Comparison of ENCODE assay signal across 31 mouse cellular contexts in the genomic region with DNA sequence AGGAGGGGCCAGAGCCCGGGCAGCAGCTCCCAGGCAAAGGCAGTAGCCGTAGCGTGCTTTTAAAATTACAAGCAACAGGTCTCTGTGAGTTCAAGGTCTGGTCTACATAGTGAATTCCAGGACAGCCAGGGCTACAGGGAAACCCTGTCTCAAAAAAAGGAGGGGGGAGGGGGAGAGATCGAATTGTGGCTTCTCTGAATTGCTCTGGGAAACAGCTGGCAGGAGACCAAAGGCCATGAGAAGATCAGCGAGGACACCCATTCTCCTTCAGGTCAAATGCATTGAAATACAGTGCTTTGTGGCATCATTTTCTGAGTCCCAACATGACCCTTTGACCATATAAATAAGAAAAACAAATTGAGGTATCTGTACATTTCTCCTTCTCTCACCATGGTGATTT. TPM values are rescaled to one million over a fixed set of nuclear protein-coding genes. Genes with fewer than 3 reads are reported as not detected.
A peak's percentile ranks its signal among the peaks of the same experiment; 100 is the strongest.
DNase-seq lines count a peak whose midpoint lies in the region; ATAC-seq and TF ChIP-seq lines count a peak whose summit lies in the region.
"Had no signal": no experiment of that assay in that cellular context is flagged by ENCODE, and none has a peak within 500 bp of the region (broad histone marks: within the 10 kb centered on the region; RNA-seq: fewer than 3 reads in every experiment).

No protein-coding gene starts in this region.

- H3K27me3 ChIP-seq in kidney, adult 2 months (replicated peaks; ENCODE audit: control insufficient read depth, insufficient read depth, low read length), result no peaks in the 10 kb centered on the region
- no peaks in the 10 kb centered on the region for H3K27me3 ChIP-seq in kidney, embryonic 16.5 days (ENCODE audit: insufficient read depth, low read length)
- H3K27me3 ChIP-seq: CH12.LX; embryonic facial prominence, embryonic 15.5 days; heart, embryonic 12.5 days; heart, embryonic 15.5 days; intestine, embryonic 15.5 days; Patski had no signal

- H3K36me3 ChIP-seq in kidney, adult 2 months (ENCODE audit: control insufficient read depth, insufficient read depth, low read length), result no peaks in the 10 kb centered on the region
- H3K36me3 ChIP-seq in kidney, embryonic 16.5 days (ENCODE audit: insufficient read depth, low read length), result no peaks in the 10 kb centered on the region
- H3K36me3 ChIP-seq: embryonic facial prominence, embryonic 12.5 days; embryonic facial prominence, embryonic 15.5 days; G1E; heart, embryonic 12.5 days; heart, embryonic 15.5 days; hindbrain, embryonic 10.5 days; hindbrain, embryonic 13.5 days; intestine, embryonic 15.5 days had no signal

- 55% methylated on average over 5 of the region's 5 CpGs for WGBS in kidney, adult 2 months
- WGBS in kidney, embryonic 16.5 days, result 54% methylated on average over 5 of the region's 5 CpGs

- no peak for TF ChIP-seq CTCF in kidney, adult 2 months (conservative IDR thresholded peaks at IDR 0.05; ENCODE audit: insufficient read depth, insufficient read length, low read depth, low read length)

- no peak overlapping the region for H3K4me3 ChIP-seq in kidney, adult 2 months (ENCODE audit: insufficient read depth, low read depth, low read length)
- no peak overlapping the region for H3K4me3 ChIP-seq in kidney, embryonic 16.5 days (ENCODE audit: low read length)
- H3K4me3 ChIP-seq: embryonic facial prominence, embryonic 12.5 days; embryonic facial prominence, embryonic 15.5 days; heart, embryonic 12.5 days; heart, embryonic 15.5 days; hindbrain, embryonic 10.5 days; hindbrain, embryonic 13.5 days; intestine, embryonic 15.5 days had no signal

- H3K4me2 ChIP-seq in kidney, embryonic 16.5 days (replicated peaks; ENCODE audit: low read depth, low read length), result no peak overlapping the region
- H3K4me2 ChIP-seq: embryonic facial prominence, embryonic 12.5 days; embryonic facial prominence, embryonic 15.5 days; heart, embryonic 12.5 days; heart, embryonic 15.5 days; hindbrain, embryonic 13.5 days; intestine, embryonic 15.5 days had no signal

- no peaks in the 10 kb centered on the region for H3K4me1 ChIP-seq in kidney, adult 2 months (ENCODE audit: control insufficient read depth, insufficient read depth, low read length)
- H3K4me1 ChIP-seq in kidney, embryonic 16.5 days (ENCODE audit: insufficient read depth, low read length), result peaks cover 10% of the 10 kb centered on the region

- peak; percentile 38 for DNase-seq in kidney, adult 2 months
- DNase-seq in ovary, adult 18-20 months (ENCODE audit: low spot score), result peak; percentile 32
- no peak for DNase-seq in ovary, postnatal 10 days (ENCODE audit: low spot score)
- DNase-seq in adrenal gland, postnatal 10 days, result peak; percentile 55
- DNase-seq in adrenal gland, postnatal 36 days, result peak; percentile 49 to 66
- DNase-seq in urinary bladder, postnatal 25 days (ENCODE audit: low spot score), result no peak
- DNase-seq in thymus, postnatal 4 days, result no peak
- DNase-seq: B cell, adult 2 months; cerebellum, adult 18-20 months; cerebellum, adult 9-10 months; cerebellum, postnatal 25 days; forebrain, postnatal 0 days; gastrocnemius, postnatal 25 days; heart, adult 18-20 months; heart, postnatal 10 days; heart, postnatal 36 days had no signal

- no peaks in the 10 kb centered on the region for H3K9me3 ChIP-seq in kidney, embryonic 16.5 days (ENCODE audit: low read length)
- H3K9me3 ChIP-seq: embryonic facial prominence, embryonic 12.5 days; embryonic facial prominence, embryonic 15.5 days; G1E; heart, embryonic 12.5 days; heart, embryonic 15.5 days; hindbrain, embryonic 10.5 days; hindbrain, embryonic 13.5 days; intestine, embryonic 15.5 days had no signal

- H3K9ac ChIP-seq in kidney, embryonic 16.5 days (replicated peaks; ENCODE audit: low read length), result no peak overlapping the region
- H3K9ac ChIP-seq: embryonic facial prominence, embryonic 12.5 days; embryonic facial prominence, embryonic 15.5 days; forebrain, postnatal 0 days; heart, embryonic 12.5 days; heart, embryonic 15.5 days; hindbrain, embryonic 13.5 days; intestine, embryonic 15.5 days had no signal

- no peak for TF ChIP-seq POLR2A in kidney, adult 2 months (IDR thresholded peaks at IDR 0.05; ENCODE audit: low read depth, low read length)

- no peak for ATAC-seq in kidney, embryonic 16.5 days (ENCODE audit: low FRiP score, low TSS enrichment)
- ATAC-seq: forebrain, embryonic 14.5 days; forebrain, postnatal 0 days; hindbrain, embryonic 16.5 days; intestine, embryonic 15.5 days; Patski had no signal

- no peak overlapping the region for H3K27ac ChIP-seq in kidney, adult 2 months (ENCODE audit: insufficient read depth, low read depth, low read length)
- no peak overlapping the region for H3K27ac ChIP-seq in kidney, embryonic 16.5 days (ENCODE audit: low read length)
- H3K27ac ChIP-seq: embryonic facial prominence, embryonic 12.5 days; embryonic facial prominence, embryonic 15.5 days; heart, embryonic 15.5 days; hindbrain, embryonic 10.5 days; hindbrain, embryonic 13.5 days; intestine, embryonic 15.5 days had no signal

RNA-seq across cellular contexts. Expression of a gene that starts 2.9 kb away (rescaled TPM):
- polyA plus RNA-seq in kidney, adult 2 months (2012; rRNA removed), result 21.4 and 27.9 TPM in 2 replicates
- 59.4 and 75.7 TPM in 2 replicates for polyA plus RNA-seq in kidney, embryonic 16.5 days (2015; fragmentation: Nextera tagmentation; extraction: Ambion mirVana)
- 10 to 100 TPM; 48.6 to 49.5 TPM for total RNA-seq in adrenal gland, postnatal 10 days (2021)
- total RNA-seq in adrenal gland, postnatal 36 days (2021), result 10 to 100 TPM; 60.2 to 76.0 TPM
- total RNA-seq: CH12.LX, G1E had no signal
- polyA plus RNA-seq: G1E had no signal

RNA-seq across cellular contexts. Expression of a gene that starts 59.5 kb away (rescaled TPM):
- 0.14 and 0.22 TPM in 2 replicates for polyA plus RNA-seq in kidney, adult 2 months (2012; rRNA removed)
- 0.67 and 0.85 TPM in 2 replicates for polyA plus RNA-seq in kidney, embryonic 16.5 days (2015; fragmentation: Nextera tagmentation; extraction: Ambion mirVana)
- total RNA-seq in adrenal gland, postnatal 10 days (2021), result under 1 TPM in 1 of 2 experiments, not detected in 1; 0.12 TPM
- not detected for total RNA-seq in adrenal gland, postnatal 36 days (2021)
- total RNA-seq: CH12.LX; common myeloid progenitor, adult 5-6 weeks; gastrocnemius, adult 8-10 months; gastrocnemius, postnatal 25 days; heart, adult 18-20 months; heart, postnatal 10 days; heart, postnatal 36 days had no signal
- polyA plus RNA-seq: G1E; heart, embryonic 12.5 days; heart, embryonic 15.5 days; Patski had no signal

Comparison
In these comparisons a context has a peak if more than half of its experiments do, and no peak if none do; other contexts are left out.
1. DNase-seq: peak in kidney, adult 2 months (single experiment), ovary, adult 18-20 months (single experiment), adrenal gland, postnatal 10 days (single experiment) and adrenal gland, postnatal 36 days (2 of 2); none in ovary, postnatal 10 days (single experiment), urinary bladder, postnatal 25 days (single experiment) and thymus, postnatal 4 days (single experiment).